Mouse (Mus musculus): Measurements from ENCODE around the gene Plcb3. TPM values are rescaled to one million over a fixed set of nuclear protein-coding genes. Genes with fewer than 3 reads are reported as not detected.
"Not testable (repeated sequence)": the region's sequence is repeated elsewhere in the genome, so short reads cannot be mapped to it uniquely, and the experiment has no call there.

The Plcb3 gene
- polyA plus RNA-seq, 1 experiment from 2014 or later, result 25.0 TPM

DNA sequence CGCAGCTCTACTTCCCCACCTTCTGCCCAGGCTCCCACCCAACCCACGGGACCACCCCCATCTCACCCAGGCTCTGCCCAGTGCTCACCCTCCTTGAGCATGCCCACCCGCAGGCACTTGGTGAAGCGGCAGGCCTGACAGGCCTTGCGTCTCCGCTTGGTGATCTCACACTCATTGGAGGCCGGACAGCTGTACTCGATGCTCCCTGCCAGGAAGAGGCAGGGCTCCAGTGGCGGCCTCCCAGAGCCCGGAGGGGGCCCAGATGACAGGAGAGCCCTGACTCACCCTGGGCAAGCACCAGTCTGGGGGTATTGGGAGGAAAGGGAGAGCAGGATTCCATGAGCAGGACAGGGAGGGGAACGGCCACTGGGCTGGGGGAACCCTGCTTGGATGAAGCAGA, 62.3 kb downstream of the Plcb3 start:
- no peak overlapping the region for H3K4me3 ChIP-seq (ENCODE audit: low read depth, low read length)
- peaks cover 6% of the 10 kb centered on the region for H3K4me1 ChIP-seq (ENCODE audit: control insufficient read depth, insufficient read depth, low read length)
- no peak overlapping the region for H3K4me2 ChIP-seq (ENCODE audit: low read depth)
- peaks cover 9% of the 10 kb centered on the region; the same call in 1 of the 2 replicates for H3K36me3 ChIP-seq (ENCODE audit: control insufficient read depth, insufficient read depth, low read length)
- H3K27me3 ChIP-seq (ENCODE audit: control insufficient read depth, insufficient read depth, low read length), result no peaks in the 10 kb centered on the region
- H3K27ac ChIP-seq (ENCODE audit: low read depth, low read length), result no peak overlapping the region
- H3K9me3 ChIP-seq (ENCODE audit: control insufficient read depth, low read length), result no peaks in the 10 kb centered on the region
- 85% methylated on average over 11 of the region's 11 CpGs for whole genome bisulfite sequencing
- DNase-seq (ENCODE audit: low spot score) (no peak), ATAC-seq (ENCODE audit: insufficient read depth, low FRiP score, low TSS enrichment) (no peak)
- no peak overlapping the region for H3K9ac ChIP-seq (ENCODE audit: low read length)

- ATAC-seq (ENCODE audit: insufficient read depth, low FRiP score, low TSS enrichment) (no peak), DNase-seq (ENCODE audit: low spot score) (no peak)
- H3K36me3 ChIP-seq (ENCODE audit: control insufficient read depth, insufficient read depth, low read length), result peaks cover 9% of the 10 kb centered on the region; the same call in 1 of the 2 replicates
- no peak overlapping the region for H3K4me2 ChIP-seq (ENCODE audit: low read depth)
- no peak overlapping the region for H3K27ac ChIP-seq (ENCODE audit: low read depth, low read length)
- H3K27me3 ChIP-seq (ENCODE audit: control insufficient read depth, insufficient read depth, low read length), result no peaks in the 10 kb centered on the region
- H3K4me1 ChIP-seq (ENCODE audit: control insufficient read depth, insufficient read depth, low read length), result peaks cover 14% of the 10 kb centered on the region
- no peak overlapping the region for H3K9ac ChIP-seq (ENCODE audit: low read length)
- H3K4me3 ChIP-seq (ENCODE audit: low read depth, low read length), result no peak overlapping the region
- WGBS, result 93% methylated on average over 6 of the region's 6 CpGs
- H3K9me3 ChIP-seq (ENCODE audit: control insufficient read depth, low read length), result no peaks in the 10 kb centered on the region
These were observed 63.2 kb downstream of the Plcb3 start for GRCm38 (mm10) chr19:6913036-6913435.

GRCm38 (mm10) chr19:6912205-6912970, 63.9 kb downstream of the Plcb3 start:
- Histone ChIP-seq H3K27me3 (ENCODE audit: control insufficient read depth, insufficient read depth, low read length) (no peaks in the 10 kb centered on the region), H3K36me3 (ENCODE audit: control insufficient read depth, insufficient read depth, low read length) (peaks cover 9% of the 10 kb centered on the region; the same call in 1 of the 2 replicates), H3K27ac (ENCODE audit: low read depth, low read length) (no peak overlapping the region), H3K4me3 (ENCODE audit: low read depth, low read length) (no peak overlapping the region), H3K9ac (ENCODE audit: low read length) (no peak overlapping the region), H3K4me1 (ENCODE audit: control insufficient read depth, insufficient read depth, low read length) (peaks cover 14% of the 10 kb centered on the region), H3K9me3 (ENCODE audit: control insufficient read depth, low read length) (no peaks in the 10 kb centered on the region), H3K4me2 (ENCODE audit: low read depth) (no peak overlapping the region)
- WGBS, result 94% methylated on average over 15 of the region's 15 CpGs
- ATAC-seq (ENCODE audit: insufficient read depth, low FRiP score, low TSS enrichment) (no peak), DNase-seq (ENCODE audit: low spot score) (no peak)

- WGBS, result 84% methylated on average over 17 of the region's 19 CpGs
- no peak overlapping the region for H3K27ac ChIP-seq (ENCODE audit: low read depth, low read length)
- DNase-seq (ENCODE audit: low spot score), result no peak
- H3K9ac ChIP-seq (ENCODE audit: low read length), result peak overlapping the region; percentile 28; the same call in 1 of the 2 replicates
- H3K4me3 ChIP-seq (ENCODE audit: low read depth, low read length), result peak overlapping the region; percentile 22; the same call in 1 of the 2 replicates
- H3K36me3 ChIP-seq (ENCODE audit: control insufficient read depth, insufficient read depth, low read length), result peaks cover 14% of the 10 kb centered on the region
- H3K27me3 ChIP-seq (ENCODE audit: control insufficient read depth, insufficient read depth, low read length), result no peaks in the 10 kb centered on the region
- no peak for ATAC-seq (ENCODE audit: insufficient read depth, low FRiP score, low TSS enrichment)
- H3K4me2 ChIP-seq (ENCODE audit: low read depth), result peak overlapping the region; percentile 25
- peaks cover 14% of the 10 kb centered on the region for H3K4me1 ChIP-seq (ENCODE audit: control insufficient read depth, insufficient read depth, low read length)
- no peaks in the 10 kb centered on the region for H3K9me3 ChIP-seq (ENCODE audit: control insufficient read depth, low read length)
These were observed 64.9 kb downstream of the Plcb3 start for GRCm38 (mm10) chr19:6911101-6912074.

DNA sequence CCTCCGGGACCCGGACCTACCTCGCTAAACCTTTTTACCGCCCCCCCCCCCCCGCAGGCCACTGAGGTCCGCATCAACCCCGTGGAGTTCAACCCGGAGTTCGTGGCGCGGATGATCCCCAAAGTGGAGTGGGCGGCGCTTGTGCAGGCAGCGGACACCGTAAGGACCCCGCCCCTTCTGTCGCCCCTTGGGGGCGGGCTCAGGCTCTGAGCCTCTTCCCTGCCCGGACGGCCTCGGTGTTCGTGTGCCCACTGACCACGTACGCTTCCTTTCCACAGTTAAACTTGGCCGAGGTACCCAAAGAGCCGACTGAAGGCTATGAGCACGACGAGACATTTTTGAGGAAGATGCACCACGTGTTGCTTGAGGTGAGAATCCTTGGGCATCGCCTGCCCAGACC, 66.0 kb downstream of the Plcb3 start:
- Histone ChIP-seq H3K36me3 (ENCODE audit: control insufficient read depth, insufficient read depth, low read length) (peaks cover 16% of the 10 kb centered on the region), H3K27ac (ENCODE audit: low read depth, low read length) (peak overlapping the region; percentile 94), H3K4me3 (ENCODE audit: low read depth, low read length) (peak overlapping the region; percentile 65), H3K4me1 (ENCODE audit: control insufficient read depth, insufficient read depth, low read length) (peaks cover 14% of the 10 kb centered on the region), H3K4me2 (ENCODE audit: low read depth) (peak overlapping the region; percentile 86), H3K9ac (ENCODE audit: low read length) (peak overlapping the region; percentile 75)
- not testable (repeated sequence) for H3K27me3 ChIP-seq (ENCODE audit: control insufficient read depth, insufficient read depth, low read length); H3K9me3 ChIP-seq (ENCODE audit: control insufficient read depth, low read length)
- DNase-seq (ENCODE audit: low spot score) (peak; percentile 71), ATAC-seq (ENCODE audit: insufficient read depth, low FRiP score, low TSS enrichment) (peak; percentile 37)
- under 1% methylated on average over 23 of the region's 30 CpGs for WGBS

DNA sequence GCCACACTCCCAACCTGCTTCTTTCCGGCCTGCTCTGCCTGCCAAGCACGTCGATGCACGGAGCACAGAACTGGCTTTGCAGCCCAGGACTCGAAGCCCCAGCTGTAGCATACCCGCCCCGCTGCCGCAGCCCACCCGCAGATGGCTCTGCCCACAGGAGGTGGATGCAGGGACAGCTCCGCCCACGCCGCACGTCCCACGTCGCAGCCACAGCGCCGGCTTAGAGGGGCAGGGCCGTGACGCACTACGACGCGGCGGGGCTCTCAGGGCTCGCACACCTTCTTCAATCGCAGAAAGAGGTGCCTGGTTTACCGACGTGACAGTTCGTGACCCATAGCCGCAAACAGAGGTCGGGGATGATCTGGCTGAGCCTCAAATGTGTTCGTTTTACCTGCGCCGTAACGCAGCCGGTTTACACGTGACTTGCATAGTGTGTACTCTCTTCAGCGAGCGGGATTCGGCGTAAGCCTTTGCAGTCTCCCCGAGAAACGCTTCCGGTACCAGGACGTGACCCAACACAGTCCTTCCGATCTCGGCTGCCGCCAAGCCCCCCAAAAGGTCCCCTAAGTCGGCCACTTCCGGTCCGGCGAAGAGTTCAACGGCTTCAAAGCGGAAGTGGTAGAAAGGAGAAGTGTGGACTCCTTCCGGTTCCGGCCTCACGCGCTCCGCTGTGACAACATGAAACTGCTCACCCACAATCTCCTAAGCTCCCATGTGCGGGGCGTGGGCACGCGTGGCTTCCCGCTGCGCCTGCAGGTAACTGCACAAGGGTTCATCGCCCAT, 66.6 kb downstream of the Plcb3 start, which contains the start of the genes Trmt112 and Prdx5:
Gene Trmt112, plus strand, starts transcription at position 192 of the 783 bp plus-strand sequence.
Gene Prdx5, minus strand, starts transcription at position 600 of the 783 bp plus-strand sequence.
- peak within 1 kb of the TSS; percentile 86 for H3K4me2 ChIP-seq (ENCODE audit: low read depth)
- peaks cover 16% of the 10 kb centered on the region for H3K36me3 ChIP-seq (ENCODE audit: control insufficient read depth, insufficient read depth, low read length)
- peak within 1 kb of the TSS; percentile 65 for H3K4me3 ChIP-seq (ENCODE audit: low read depth, low read length)
- peak within 1 kb of the TSS; percentile 94 for H3K27ac ChIP-seq (ENCODE audit: low read depth, low read length)
- H3K4me1 ChIP-seq (ENCODE audit: control insufficient read depth, insufficient read depth, low read length), result peaks cover 14% of the 10 kb centered on the region
- no peaks in the 10 kb centered on the region for H3K9me3 ChIP-seq (ENCODE audit: control insufficient read depth, low read length)
- peak within 1 kb of the TSS; percentile 75 for H3K9ac ChIP-seq (ENCODE audit: low read length)
- no peaks in the 10 kb centered on the region for H3K27me3 ChIP-seq (ENCODE audit: control insufficient read depth, insufficient read depth, low read length)
- ATAC-seq (ENCODE audit: insufficient read depth, low FRiP score, low TSS enrichment) (peak; percentile 88), DNase-seq (ENCODE audit: low spot score) (peak; percentile 93)
- WGBS, result under 1% methylated on average over 65 of the region's 65 CpGs

DNA sequence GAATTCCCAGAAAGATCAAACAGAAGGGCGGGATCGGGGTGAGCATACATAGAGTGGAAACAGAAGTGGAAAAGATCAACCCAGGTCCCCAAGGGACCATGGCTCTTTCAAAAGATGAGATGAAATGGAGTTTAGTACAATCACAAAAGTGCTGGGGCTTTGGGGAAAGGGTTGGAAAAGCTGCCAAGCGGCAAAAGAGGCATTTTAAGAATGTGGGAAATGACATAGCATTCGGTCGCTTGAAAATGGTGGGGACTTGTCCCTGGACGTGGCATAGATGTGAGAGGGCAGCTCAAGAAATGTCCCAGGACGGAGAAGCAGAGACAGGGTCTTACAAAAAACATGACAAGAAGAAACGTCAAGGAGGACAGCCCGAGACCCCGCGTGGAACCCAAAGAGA, 67.2 kb downstream of the Plcb3 start:
- ATAC-seq (ENCODE audit: insufficient read depth, low FRiP score, low TSS enrichment) (no peak), DNase-seq (ENCODE audit: low spot score) (no peak)
- Histone ChIP-seq H3K27me3 (ENCODE audit: control insufficient read depth, insufficient read depth, low read length) (no peaks in the 10 kb centered on the region), H3K9me3 (ENCODE audit: control insufficient read depth, low read length) (no peaks in the 10 kb centered on the region), H3K4me1 (ENCODE audit: control insufficient read depth, insufficient read depth, low read length) (peaks cover 14% of the 10 kb centered on the region), H3K36me3 (ENCODE audit: control insufficient read depth, insufficient read depth, low read length) (peaks cover 16% of the 10 kb centered on the region), H3K4me2 (ENCODE audit: low read depth) (peak overlapping the region; percentile 86), H3K27ac (ENCODE audit: low read depth, low read length) (peak overlapping the region; percentile 94), H3K9ac (ENCODE audit: low read length) (peak overlapping the region; percentile 75), H3K4me3 (ENCODE audit: low read depth, low read length) (peak overlapping the region; percentile 65)
- 8% methylated on average over 11 of the region's 11 CpGs for WGBS

Data from neural tube, embryonic 11.5 days (tissue).